Mouse (Mus musculus): ENCODE results near the gene Atf2.
"Not testable (repeated sequence)": the region's sequence is repeated elsewhere in the genome, so short reads cannot be mapped to it uniquely, and the experiment has no call there.

Gene Atf2

GRCm38 (mm10) chr2:73892464-73893296 is at the start of gene Atf2:
Atf2 (minus strand) TSS chr2:73892639.
- peak; percentile 90 for DNase-seq (ENCODE audit: low spot score)

- DNase-seq (ENCODE audit: low spot score), result no peak
Measured at GRCm38 (mm10) chr2:73941281-73941680, 48.8 kb upstream of the Atf2 start.

- no peak for DNase-seq (ENCODE audit: low spot score)
Measured at GRCm38 (mm10) chr2:73940471-73940870, 48.0 kb upstream of the Atf2 start.

- no peak for DNase-seq (ENCODE audit: low spot score)
Measured at GRCm38 (mm10) chr2:73938896-73939295, 46.5 kb upstream of the Atf2 start.

- no peak for DNase-seq (ENCODE audit: low spot score)
Measured at GRCm38 (mm10) chr2:73932676-73933313, 40.4 kb upstream of the Atf2 start.

- DNase-seq (ENCODE audit: low spot score), result no peak
Measured at GRCm38 (mm10) chr2:73927711-73928110, 35.3 kb upstream of the Atf2 start.

- no peak for DNase-seq (ENCODE audit: low spot score)
Measured at GRCm38 (mm10) chr2:73925539-73925938, 33.1 kb upstream of the Atf2 start.

- DNase-seq (ENCODE audit: low spot score), result no peak
Measured at GRCm38 (mm10) chr2:73925089-73925488, 32.6 kb upstream of the Atf2 start.

- no peak for DNase-seq (ENCODE audit: low spot score)
Measured at GRCm38 (mm10) chr2:73919642-73920041, 27.2 kb upstream of the Atf2 start.

GRCm38 (mm10) chr2:73912264-73912663 is 19.8 kb upstream of the Atf2 start:
- DNase-seq (ENCODE audit: low spot score), result no peak

- peak; percentile 72 for DNase-seq (ENCODE audit: low spot score)
Measured at GRCm38 (mm10) chr2:73911175-73911700, 18.8 kb upstream of the Atf2 start, which contains the start of gene Atp5g3. Atp5g3 (minus strand) TSS chr2:73911326.

- peak; percentile 16 for DNase-seq (ENCODE audit: low spot score)
Measured at GRCm38 (mm10) chr2:73910571-73911174, 18.2 kb upstream of the Atf2 start.

GRCm38 (mm10) chr2:73909116-73909515 is 16.7 kb upstream of the Atf2 start:
- no peak for DNase-seq (ENCODE audit: low spot score)

- DNase-seq (ENCODE audit: low spot score), result not testable (repeated sequence)
Measured at GRCm38 (mm10) chr2:73904679-73905078, 12.2 kb upstream of the Atf2 start.

- DNase-seq (ENCODE audit: low spot score), result no peak
Measured at GRCm38 (mm10) chr2:73903536-73903935, 11.1 kb upstream of the Atf2 start.

GRCm38 (mm10) chr2:73902328-73902727 is 9.9 kb upstream of the Atf2 start:
- not testable (repeated sequence) for DNase-seq (ENCODE audit: low spot score)

GRCm38 (mm10) chr2:73901169-73901568 is 8.7 kb upstream of the Atf2 start:
- DNase-seq (ENCODE audit: low spot score), result no peak

GRCm38 (mm10) chr2:73900364-73900763 is 7.9 kb upstream of the Atf2 start:
- no peak for DNase-seq (ENCODE audit: low spot score)

- DNase-seq (ENCODE audit: low spot score), result not testable (repeated sequence)
Measured at GRCm38 (mm10) chr2:73896919-73897318, 4.5 kb upstream of the Atf2 start.

- no peak for DNase-seq (ENCODE audit: low spot score)
Measured at GRCm38 (mm10) chr2:73893473-73894270, 1.2 kb upstream of the Atf2 start.

GRCm38 (mm10) chr2:73891701-73892463 is 557 bp downstream of the Atf2 start:
- DNase-seq (ENCODE audit: low spot score), result peak; percentile 13
